Comparison of ENCODE assay signal across 33 mouse cellular contexts in genomic region chr11:116547296-116548060, GRCm38 (mm10). TPM values are rescaled to one million over a fixed set of nuclear protein-coding genes. Genes with fewer than 3 reads are reported as not detected.
DNase-seq lines count a peak whose midpoint lies in the region; TF ChIP-seq lines count a peak whose summit lies in the region.
"Had no signal": no experiment of that assay in that cellular context is flagged by ENCODE, and none has a peak within 500 bp of the region (broad histone marks: within the 10 kb centered on the region; RNA-seq: fewer than 3 reads in every experiment).

No protein-coding gene starts in this region.

- DNase-seq in cerebellum, postnatal 10 days: peak; percentile 84 to 86
- no peak for DNase-seq in cerebellum, adult 11-12 months
- peak; percentile 68 for DNase-seq in left cerebral cortex, postnatal 4 days
- no peak for DNase-seq in left cerebral cortex, adult 8-10 months (ENCODE audit: low spot score in 2 of 2)
- peak; percentile 17 for DNase-seq in brain, embryonic 14.5 days (ENCODE audit: low read depth)
- no peak for DNase-seq in limb, embryonic 10.5 days (ENCODE audit: low spot score)
- DNase-seq in T-cell, adult 2 months (ENCODE audit: low spot score): no peak
- DNase-seq: adrenal gland, postnatal 25 days; gastrocnemius, postnatal 25 days; heart, adult 11 months; kidney, adult 8-10 months; kidney, postnatal 10 days; lung, adult 18-20 months; lung, postnatal 4 days; right cerebral cortex, postnatal 4 days; thymus, postnatal 4 days had no signal

- no peaks in the 10 kb centered on the region for H3K9me3 ChIP-seq in limb, embryonic 10.5 days (replicated peaks)
- H3K9me3 ChIP-seq: forebrain, embryonic 13.5 days; heart, embryonic 10.5 days; heart, embryonic 15.5 days; midbrain, embryonic 13.5 days; neural tube, embryonic 13.5 days had no signal

- peaks cover 23% of the 10 kb centered on the region for H3K4me1 ChIP-seq in limb, embryonic 10.5 days
- H3K4me1 ChIP-seq: forebrain, embryonic 13.5 days had no signal

- H3K4me3 ChIP-seq in limb, embryonic 10.5 days: no peak overlapping the region
- H3K4me3 ChIP-seq: forebrain, embryonic 13.5 days; heart, embryonic 10.5 days; heart, embryonic 15.5 days; midbrain, embryonic 13.5 days; neural tube, embryonic 13.5 days had no signal

- no peak for TF ChIP-seq POLR2A in brain, embryonic 14.5 days (IDR thresholded peaks at IDR 0.05; ENCODE audit: borderline replicate concordance, extremely low read depth, insufficient read depth, insufficient read length, poor library complexity, severe bottlenecking)

- 93% methylated on average over 17 of the region's 17 CpGs for WGBS in limb, embryonic 10.5 days

- 0 out of 2 replicates have a peak overlapping the region, but pooled peaks have one; percentile 0 for H3K27ac ChIP-seq in limb, embryonic 10.5 days
- H3K27ac ChIP-seq: forebrain, embryonic 13.5 days; heart, embryonic 10.5 days; heart, embryonic 15.5 days; midbrain, embryonic 13.5 days; neural tube, embryonic 13.5 days; stomach, postnatal 0 days had no signal

- peaks cover 64% of the 10 kb centered on the region for H3K36me3 ChIP-seq in limb, embryonic 10.5 days

- no peaks in the 10 kb centered on the region for H3K27me3 ChIP-seq in limb, embryonic 10.5 days (ENCODE audit: low read depth, poor library complexity, severe bottlenecking)
- H3K27me3 ChIP-seq: forebrain, embryonic 13.5 days; heart, embryonic 15.5 days; midbrain, embryonic 13.5 days; neural tube, embryonic 13.5 days had no signal

- TF ChIP-seq CTCF in brain, embryonic 14.5 days (IDR thresholded peaks at IDR 0.05; ENCODE audit: borderline replicate concordance, extremely low read depth, insufficient read depth, insufficient read length): no peak

- intact Hi-C loops in left cerebral cortex, postnatal 4 days (cut with DNase I): loop anchor here (5.0 kb wide), 1 partner anchor 80 kb away; the partner anchor contains the start of gene Rhbdf2

RNA-seq across cellular contexts. Expression of gene Sphk1, which starts 16.8 kb away (rescaled TPM):
- 1 to 10 TPM; 4.8 to 6.7 TPM for total RNA-seq in left cerebral cortex, postnatal 4 days (2021)
- total RNA-seq in left cerebral cortex, adult 8-10 months (2022): 1 to 10 TPM; 5.6 to 7.2 (median 6.3) TPM
- polyA plus RNA-seq in brain, embryonic 14.5 days (2012; rRNA removed): 2.4 and 3.6 TPM in 2 replicates
- polyA plus RNA-seq in limb, embryonic 10.5 days (2016; fragmentation: Nextera tagmentation; extraction: Ambion mirVana): 0.30 and 0.54 TPM in 2 replicates

RNA-seq across cellular contexts. Expression of gene Ube2o, which starts 33.8 kb away (rescaled TPM):
- total RNA-seq in left cerebral cortex, postnatal 4 days (2021): 100 to 1,000 TPM; 115 to 128 TPM
- total RNA-seq in left cerebral cortex, adult 8-10 months (2022): 100 to 1,000 TPM; 115 to 119 (median 117) TPM
- 54.3 and 68.5 TPM in 2 replicates for polyA plus RNA-seq in brain, embryonic 14.5 days (2012; rRNA removed)
- 12.7 and 16.4 TPM in 2 replicates for polyA plus RNA-seq in limb, embryonic 10.5 days (2016; fragmentation: Nextera tagmentation; extraction: Ambion mirVana)

RNA-seq across cellular contexts. Expression of gene Aanat, which starts 38.8 kb away (rescaled TPM):
- total RNA-seq in left cerebral cortex, postnatal 4 days (2021): under 1 TPM; 0.52 to 0.96 TPM
- 1 to 10 TPM in 1 of 4 experiments, under 1 TPM in 3; 0.57 to 3.2 (median 0.84) TPM for total RNA-seq in left cerebral cortex, adult 8-10 months (2022)
- 1.2 and 2.7 TPM in 2 replicates for polyA plus RNA-seq in brain, embryonic 14.5 days (2012; rRNA removed)
- polyA plus RNA-seq in limb, embryonic 10.5 days (2016; fragmentation: Nextera tagmentation; extraction: Ambion mirVana): not detected in 2 replicates
- total RNA-seq: adrenal gland, adult 18-20 months; adrenal gland, postnatal 25 days; gastrocnemius, adult 18-20 months; gastrocnemius, postnatal 25 days; heart, postnatal 25 days; megakaryocyte-erythroid progenitor cell, adult 5-6 weeks had no signal
- polyA plus RNA-seq: CD4-positive, CD25-positive, alpha-beta regulatory T cell, adult 4 months; embryonic facial prominence, embryonic 11.5 days; heart, embryonic 10.5 days; heart, embryonic 15.5 days; hindbrain, embryonic 11.5 days; intestine, embryonic 16.5 days; lung, postnatal 0 days; spleen, adult 2 months; stomach, postnatal 0 days; thymus, postnatal 0 days had no signal

RNA-seq across cellular contexts. Expression of gene Prpsap1, which starts 53.5 kb away (rescaled TPM):
- 100 to 1,000 TPM; 107 TPM for total RNA-seq in left cerebral cortex, postnatal 4 days (2021)
- 10 to 100 TPM; 67.8 to 78.4 (median 74.9) TPM for total RNA-seq in left cerebral cortex, adult 8-10 months (2022)
- polyA plus RNA-seq in brain, embryonic 14.5 days (2012; rRNA removed): 120 and 132 TPM in 2 replicates
- polyA plus RNA-seq in limb, embryonic 10.5 days (2016; fragmentation: Nextera tagmentation; extraction: Ambion mirVana): 203 and 209 TPM in 2 replicates

Comparison
In these comparisons a context has a peak if more than half of its experiments do, and no peak if none do; other contexts are left out.
1. DNase-seq: peak in cerebellum, postnatal 10 days (2 of 2), left cerebral cortex, postnatal 4 days (single experiment) and brain, embryonic 14.5 days (single experiment); none in cerebellum, adult 11-12 months (single experiment), left cerebral cortex, adult 8-10 months (0 of 2), limb, embryonic 10.5 days (single experiment) and T-cell, adult 2 months (single experiment).